Mouse (Mus musculus): ENCODE results near the gene Apol7a.
"Not testable (repeated sequence)": the region's sequence is repeated elsewhere in the genome, so short reads cannot be mapped to it uniquely, and the experiment has no call there.

Apol7a gene

GRCm38 (mm10) chr15:77399027-77399426 is at the start of gene Apol7a:
Gene Apol7a, minus strand, starts transcription at chr15:77399110.
- DNase-seq (ENCODE audit: low read depth), result peak; percentile 4

GRCm38 (mm10) chr15:77447392-77447791 is 48.5 kb upstream of the Apol7a start, which contains the start of gene Apol7b:
Gene Apol7b, minus strand, starts transcription at chr15:77447492.
- not testable (repeated sequence) for DNase-seq (ENCODE audit: low read depth)

GRCm38 (mm10) chr15:77445668-77446067 is 46.8 kb upstream of the Apol7a start:
- not testable (repeated sequence) for DNase-seq (ENCODE audit: low read depth)

- DNase-seq (ENCODE audit: low read depth), result not testable (repeated sequence)
Measured at GRCm38 (mm10) chr15:77444746-77445145, 45.8 kb upstream of the Apol7a start.

- DNase-seq (ENCODE audit: low read depth), result not testable (repeated sequence)
Measured at GRCm38 (mm10) chr15:77428690-77429448, 30.0 kb upstream of the Apol7a start.

GRCm38 (mm10) chr15:77422925-77423324 is 24.0 kb upstream of the Apol7a start:
- DNase-seq (ENCODE audit: low read depth), result not testable (repeated sequence)

- not testable (repeated sequence) for DNase-seq (ENCODE audit: low read depth)
Measured at GRCm38 (mm10) chr15:77419657-77420056, 20.7 kb upstream of the Apol7a start.

- DNase-seq (ENCODE audit: low read depth), result not testable (repeated sequence)
Measured at GRCm38 (mm10) chr15:77416655-77417333, 17.9 kb upstream of the Apol7a start.

GRCm38 (mm10) chr15:77415653-77416052 is 16.7 kb upstream of the Apol7a start:
- DNase-seq (ENCODE audit: low read depth), result not testable (repeated sequence)

- not testable (repeated sequence) for DNase-seq (ENCODE audit: low read depth)
Measured at GRCm38 (mm10) chr15:77412695-77413094, 13.8 kb upstream of the Apol7a start.

GRCm38 (mm10) chr15:77411035-77411434 is 12.1 kb upstream of the Apol7a start, which contains the start of gene Apol9a:
Gene Apol9a, minus strand, starts transcription at chr15:77411135.
- not testable (repeated sequence) for DNase-seq (ENCODE audit: low read depth)

- DNase-seq (ENCODE audit: low read depth), result not testable (repeated sequence)
Measured at GRCm38 (mm10) chr15:77406370-77406769, 7.5 kb upstream of the Apol7a start.

- DNase-seq (ENCODE audit: low read depth), result not testable (repeated sequence)
Measured at GRCm38 (mm10) chr15:77397450-77398132, 1.3 kb downstream of the Apol7a start.

- DNase-seq (ENCODE audit: low read depth), result not testable (repeated sequence)
Measured at GRCm38 (mm10) chr15:77393832-77394231, 5.1 kb downstream of the Apol7a start.

GRCm38 (mm10) chr15:77387462-77387861 is 11.4 kb downstream of the Apol7a start:
- no peak for DNase-seq (ENCODE audit: low read depth)

GRCm38 (mm10) chr15:77384340-77385030 is 14.4 kb downstream of the Apol7a start:
- DNase-seq (ENCODE audit: low read depth), result no peak

GRCm38 (mm10) chr15:77382880-77383279 is 16.0 kb downstream of the Apol7a start:
- DNase-seq (ENCODE audit: low read depth), result no peak

GRCm38 (mm10) chr15:77382271-77382850 is 16.5 kb downstream of the Apol7a start:
- DNase-seq (ENCODE audit: low read depth), result no peak

- no peak for DNase-seq (ENCODE audit: low read depth)
Measured at GRCm38 (mm10) chr15:77381481-77381880, 17.4 kb downstream of the Apol7a start.

- no peak for DNase-seq (ENCODE audit: low read depth)
Measured at GRCm38 (mm10) chr15:77379921-77380320, 19.0 kb downstream of the Apol7a start.

GRCm38 (mm10) chr15:77377419-77377818 is 21.5 kb downstream of the Apol7a start:
- DNase-seq (ENCODE audit: low read depth), result no peak

Measured in c-Kit-positive CD71-positive TER-119-negative erythroid progenitor cells, embryonic 14.5 days (primary cell).